Mouse (Mus musculus): ENCODE measurements around the gene Wdr5b.
A peak's percentile ranks its signal among the peaks of the same experiment; 100 is the strongest.
"Not testable (repeated sequence)": the region's sequence is repeated elsewhere in the genome, so short reads cannot be mapped to it uniquely, and the experiment has no call there.

Gene Wdr5b

DNA sequence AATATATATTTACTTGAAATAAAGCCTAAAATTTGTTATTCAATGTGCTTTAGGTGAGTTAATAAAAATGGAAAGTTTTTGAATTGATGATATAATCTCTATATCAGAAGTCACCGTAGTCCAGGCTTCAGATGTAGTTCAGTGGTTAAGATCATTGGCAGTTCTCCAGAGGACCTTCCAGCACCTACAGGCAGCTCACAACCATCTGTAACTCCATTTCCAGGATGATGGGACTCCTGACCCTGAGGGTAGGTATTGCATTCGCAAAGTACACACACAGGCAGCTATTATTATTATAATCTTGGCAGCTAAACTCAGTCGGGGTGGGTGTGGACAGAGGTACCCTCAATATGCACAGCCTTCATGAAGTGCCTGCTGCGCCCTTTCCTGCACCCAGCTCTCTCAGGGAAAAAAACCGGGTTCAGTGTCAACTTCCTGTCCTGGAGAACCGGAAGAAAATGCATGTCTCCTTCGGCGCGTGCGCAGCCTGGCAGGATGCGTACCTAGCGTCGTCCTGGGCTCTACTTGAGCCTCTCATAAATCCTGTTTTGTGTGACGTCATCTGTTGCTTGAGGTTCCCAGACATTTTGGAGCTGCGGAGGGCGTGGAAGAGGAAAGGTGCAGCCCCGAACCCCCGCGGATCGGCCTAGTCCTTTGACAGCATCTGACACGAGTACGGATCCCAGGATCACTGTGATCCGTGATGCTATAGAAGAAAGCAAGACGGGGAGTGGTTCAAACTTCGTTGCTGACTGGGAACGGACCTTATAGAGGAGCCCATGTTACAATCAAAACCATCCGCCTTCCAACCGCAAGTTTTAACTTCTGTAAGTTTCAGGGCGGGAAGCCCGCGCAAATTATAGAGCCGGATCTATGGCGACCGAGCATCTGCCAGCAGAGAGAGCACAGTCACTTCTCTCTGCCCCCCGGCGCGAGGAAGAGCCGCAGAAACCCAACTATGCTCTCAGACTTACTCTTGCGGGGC is at the start of gene Wdr5b:
Gene Wdr5b (plus strand): TSS at position 551 of the 985 bp plus-strand sequence.
- peak; percentile 95 for DNase-seq (ENCODE audit: low read depth, low spot score)

DNA sequence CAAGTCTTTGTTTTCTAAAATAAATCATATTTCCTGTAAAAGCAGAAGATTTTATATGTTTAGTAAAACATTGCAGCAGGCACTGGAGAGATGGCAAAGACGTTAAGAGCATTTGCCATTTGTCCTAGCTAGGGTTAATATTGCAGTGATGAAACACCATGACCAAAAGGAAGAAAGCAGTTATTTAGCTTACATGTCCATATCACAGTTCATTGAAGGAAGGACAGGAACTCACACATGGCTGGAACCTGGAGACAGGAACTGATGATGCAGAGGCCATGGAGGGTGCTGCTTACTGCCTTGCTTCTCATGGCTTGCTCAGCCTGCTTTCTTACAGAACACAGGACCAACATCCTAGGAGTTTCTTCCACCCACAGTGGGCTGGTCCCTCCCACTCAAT is 48.6 kb upstream of the Wdr5b start:
- DNase-seq (ENCODE audit: low read depth, low spot score): no peak

DNA sequence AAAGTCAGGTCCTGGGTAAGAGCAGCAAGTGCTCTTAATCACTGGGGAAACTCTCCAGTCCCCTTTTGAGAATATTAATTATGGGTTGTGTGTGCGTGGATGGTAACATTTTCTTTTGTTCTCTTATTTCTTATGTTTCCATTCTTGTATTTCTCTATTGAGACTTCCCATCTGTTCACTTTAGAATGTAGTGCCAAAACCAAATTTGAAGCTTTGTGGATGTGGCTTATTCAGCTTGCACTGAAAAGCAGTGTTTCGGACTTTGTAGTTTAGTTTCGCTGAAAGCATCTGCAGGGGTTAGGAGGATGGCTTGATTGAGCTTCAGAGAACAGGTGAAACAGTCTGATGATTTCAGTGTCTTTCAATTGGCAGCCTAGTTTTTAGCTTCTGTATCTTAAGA is 47.7 kb upstream of the Wdr5b start:
- no peak for DNase-seq (ENCODE audit: low read depth, low spot score)

DNA sequence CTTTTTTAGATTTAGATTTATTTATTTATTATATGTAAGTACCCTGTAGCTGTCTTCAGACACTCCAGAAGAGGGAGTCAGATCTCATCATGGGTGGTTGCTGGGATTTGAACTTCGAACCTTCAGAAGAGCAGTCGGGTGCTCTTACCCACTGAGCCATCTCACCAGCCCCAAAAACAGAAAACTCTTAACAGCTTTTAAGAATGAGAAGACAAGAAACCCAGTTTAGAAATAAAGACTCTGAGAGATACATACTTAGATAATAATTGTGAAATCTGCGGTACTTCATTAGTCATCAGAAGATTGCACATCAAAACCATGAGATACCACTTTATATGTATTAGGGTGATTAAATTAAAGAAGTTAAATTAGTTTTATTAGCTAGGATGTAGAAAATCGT is 42.1 kb upstream of the Wdr5b start:
- DNase-seq (ENCODE audit: low read depth, low spot score): not testable (repeated sequence)

DNA sequence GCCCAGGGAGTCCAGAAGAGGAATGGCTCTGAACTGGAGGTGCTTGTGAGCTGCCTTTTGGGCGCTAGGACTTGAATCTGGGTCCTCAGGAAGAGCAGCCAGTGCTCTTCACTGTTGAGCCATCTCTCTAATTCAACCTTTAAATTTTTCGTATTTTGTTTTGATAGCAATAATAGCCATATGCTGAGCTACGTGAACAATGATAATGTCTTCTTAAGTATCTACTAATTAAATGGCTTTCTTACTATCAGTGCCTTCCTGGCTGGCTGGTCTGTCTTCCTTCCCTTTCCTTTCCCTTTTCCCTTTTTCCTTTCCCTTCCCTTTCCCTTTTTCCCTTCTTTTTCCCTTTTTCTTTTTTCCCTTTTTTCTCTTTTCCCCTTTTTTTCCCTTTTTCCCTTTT is 32.6 kb upstream of the Wdr5b start:
- no peak for DNase-seq (ENCODE audit: low read depth, low spot score)

DNA sequence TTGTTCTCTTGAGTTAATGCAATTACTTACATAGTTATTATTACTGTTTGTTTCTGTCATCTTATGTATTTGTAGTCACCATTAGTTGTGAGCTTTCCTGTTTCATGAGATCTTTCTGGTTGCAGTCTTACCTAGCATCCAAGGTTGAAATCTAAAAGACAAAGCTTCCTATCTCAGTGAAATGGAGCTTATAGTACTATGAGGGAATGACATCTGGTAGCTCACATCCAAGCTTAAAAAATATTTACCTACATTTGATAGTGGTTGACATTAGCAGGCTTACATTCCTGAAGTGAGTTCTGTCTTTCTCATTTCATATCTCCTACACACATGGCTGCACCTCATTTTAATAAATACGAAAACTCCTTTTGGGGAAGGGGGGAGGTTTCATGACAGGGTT is 24.7 kb upstream of the Wdr5b start:
- DNase-seq (ENCODE audit: low read depth, low spot score): no peak

DNA sequence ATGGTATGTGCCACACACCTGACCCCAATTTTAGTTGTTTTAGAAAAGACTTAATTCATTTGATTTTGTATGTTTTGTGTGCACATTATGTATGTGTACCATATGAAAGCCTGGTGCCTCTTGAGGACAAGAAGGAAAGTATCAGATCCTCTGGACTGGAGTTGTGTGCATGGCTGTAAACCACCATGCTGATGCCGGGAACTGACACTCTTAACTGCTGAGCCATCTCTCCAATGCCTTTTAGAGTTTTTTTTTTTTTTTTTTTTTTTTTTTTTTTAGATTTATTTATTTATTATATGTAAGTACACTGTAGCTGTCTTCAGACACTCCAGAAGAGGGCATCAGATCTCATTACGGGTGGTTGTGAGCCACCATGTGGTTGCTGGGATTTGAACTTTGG is 12.9 kb upstream of the Wdr5b start:
- DNase-seq (ENCODE audit: low read depth, low spot score): not testable (repeated sequence)

DNA sequence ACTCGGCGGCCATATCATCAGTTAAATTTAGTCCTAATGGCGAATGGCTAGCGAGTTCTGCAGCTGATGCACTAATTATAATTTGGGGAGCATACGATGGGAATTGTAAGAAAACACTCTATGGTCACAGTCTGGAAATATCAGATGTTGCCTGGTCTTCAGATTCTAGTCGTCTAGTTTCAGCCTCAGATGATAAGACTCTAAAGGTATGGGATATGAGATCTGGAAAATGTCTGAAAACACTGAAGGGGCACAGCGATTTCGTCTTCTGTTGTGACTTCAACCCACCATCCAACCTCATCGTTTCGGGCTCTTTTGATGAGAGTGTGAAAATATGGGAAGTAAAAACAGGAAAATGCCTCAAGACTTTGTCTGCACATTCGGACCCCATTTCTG is 633 bp downstream of the Wdr5b start:
- no peak for DNase-seq (ENCODE audit: low read depth, low spot score)

DNA sequence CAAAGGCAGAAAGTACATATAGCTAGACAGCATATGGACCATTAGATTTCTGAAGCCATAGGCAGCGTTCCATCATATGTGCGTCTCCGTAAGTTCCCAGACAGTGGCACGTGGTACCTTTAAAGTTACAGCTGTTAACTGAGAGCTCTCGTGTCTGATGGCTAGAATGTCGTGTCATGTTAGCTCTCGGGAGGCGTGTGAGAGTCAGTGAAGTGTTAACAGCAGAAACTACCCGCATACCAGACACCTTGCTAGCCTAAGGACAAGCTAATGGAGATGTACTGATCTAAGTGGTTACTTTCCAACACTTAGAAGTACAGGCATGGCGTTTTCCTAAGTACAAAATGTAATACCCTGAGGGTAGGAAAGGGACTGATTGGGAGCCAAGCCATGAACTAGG is 2.1 kb downstream of the Wdr5b start:
- no peak for DNase-seq (ENCODE audit: low read depth, low spot score)

DNA sequence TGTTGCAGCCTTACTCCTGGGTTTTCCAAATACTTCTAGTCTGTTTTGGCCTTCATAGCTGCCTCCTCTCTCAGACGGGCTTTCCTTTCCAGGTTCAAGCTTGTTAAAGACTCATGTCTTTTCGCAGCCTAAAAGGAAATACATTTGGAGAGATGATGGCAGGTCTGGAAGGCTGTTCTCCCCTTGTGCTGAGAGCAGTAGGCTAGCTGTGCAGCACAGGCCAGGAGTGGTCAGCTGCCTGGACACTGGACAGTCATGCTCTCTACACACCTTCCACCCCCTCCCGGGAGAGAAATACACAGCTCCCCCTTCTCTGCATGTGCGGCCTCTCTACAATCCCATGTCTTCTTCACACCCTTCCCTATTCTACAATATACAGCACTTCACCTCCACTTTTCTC is 3.0 kb downstream of the Wdr5b start:
- no peak for DNase-seq (ENCODE audit: low read depth, low spot score)

DNA sequence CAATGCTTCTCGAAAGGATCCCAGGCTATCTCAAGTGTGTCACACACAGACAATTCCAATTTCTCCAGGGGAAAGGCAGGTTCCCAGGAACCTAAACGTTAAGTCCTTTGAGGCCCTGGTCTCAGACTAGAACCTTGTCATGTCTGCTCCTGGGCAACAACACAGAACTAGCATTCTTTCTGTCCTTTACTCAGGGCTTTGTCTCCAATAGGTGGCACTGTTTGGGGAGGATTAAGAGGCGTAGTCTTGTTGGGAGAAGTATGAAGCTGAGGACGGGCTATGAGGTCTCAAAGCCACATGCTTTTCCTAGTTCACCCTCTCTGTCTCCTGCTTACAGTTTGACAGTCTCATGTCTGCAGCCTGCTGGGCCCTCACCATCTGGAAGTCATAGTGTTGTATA is 6.5 kb downstream of the Wdr5b start:
- no peak for DNase-seq (ENCODE audit: low read depth, low spot score)

DNA sequence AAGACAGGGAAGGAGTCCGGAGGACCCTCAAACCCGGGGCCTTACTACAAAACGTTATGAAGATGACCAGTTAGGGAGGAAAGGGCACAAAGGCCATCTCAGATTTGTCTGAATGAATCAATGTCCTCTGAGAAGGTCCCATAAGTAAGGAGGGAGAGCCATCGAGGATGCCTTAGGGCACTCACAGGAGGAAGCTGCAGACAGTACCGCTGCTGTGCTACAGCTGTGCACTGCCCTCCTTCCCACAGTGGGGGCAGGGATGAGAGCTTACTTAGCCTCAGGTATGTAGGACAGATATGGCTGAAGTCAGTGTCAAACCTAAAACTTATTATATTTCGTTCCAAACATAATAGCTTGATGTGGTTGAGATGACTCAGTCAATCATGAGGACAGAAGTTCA is 10.5 kb downstream of the Wdr5b start:
- DNase-seq (ENCODE audit: low read depth, low spot score): no peak

DNA sequence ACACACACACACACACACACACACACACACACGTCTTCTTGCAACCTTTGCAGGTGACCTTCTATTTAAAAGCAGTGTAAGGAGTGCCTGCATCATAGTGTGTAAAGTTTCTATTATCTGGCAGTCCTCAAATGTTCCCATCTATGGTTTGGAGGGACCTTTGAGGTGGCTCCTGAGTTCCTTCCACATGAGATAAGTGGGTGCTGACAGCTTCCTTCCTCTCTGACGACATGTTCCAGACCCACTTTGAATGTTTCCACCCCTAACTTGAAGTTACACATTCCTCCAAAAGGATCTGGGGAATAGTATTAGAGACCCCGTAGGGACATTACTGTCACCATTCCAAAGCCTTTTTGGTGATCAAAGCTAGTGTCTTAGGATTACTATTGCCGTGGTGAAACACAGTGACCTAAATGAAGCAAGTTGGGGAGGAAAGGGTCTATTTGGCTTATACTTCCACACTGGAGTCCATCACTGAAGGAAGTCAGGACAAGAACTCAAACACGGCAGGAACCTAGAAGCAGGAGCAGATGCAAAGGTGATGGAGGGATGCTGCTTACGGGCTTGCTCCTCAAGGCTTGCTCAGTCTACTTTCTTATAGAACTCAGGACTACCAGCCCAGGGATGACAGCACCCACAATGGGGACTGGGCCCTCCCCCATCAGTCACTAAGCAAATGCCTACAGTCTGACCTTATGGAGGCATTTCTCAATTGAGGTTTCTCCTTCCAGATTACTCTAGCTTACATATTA is 12.7 kb downstream of the Wdr5b start:
- DNase-seq (ENCODE audit: low read depth, low spot score): no peak

DNA sequence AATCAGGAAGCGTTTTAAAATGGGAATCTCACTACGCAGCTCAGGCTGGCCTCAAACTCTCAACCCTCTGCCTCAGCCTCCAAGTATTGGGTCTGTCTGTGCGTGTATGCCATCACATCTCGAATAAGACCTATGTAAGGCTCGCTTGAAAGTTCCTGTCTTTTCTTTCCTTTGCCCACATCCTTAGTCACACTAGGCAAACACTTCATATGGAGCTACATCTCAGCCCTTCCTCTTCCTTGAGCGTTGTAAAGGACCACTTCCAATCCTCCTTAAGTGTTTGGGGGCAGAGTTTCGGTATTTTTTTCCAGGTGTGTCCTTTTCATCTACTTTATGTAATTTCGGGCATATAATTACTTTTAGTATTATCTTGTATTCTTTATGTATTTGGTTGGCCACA is 13.9 kb downstream of the Wdr5b start:
- no peak for DNase-seq (ENCODE audit: low read depth, low spot score)

DNA sequence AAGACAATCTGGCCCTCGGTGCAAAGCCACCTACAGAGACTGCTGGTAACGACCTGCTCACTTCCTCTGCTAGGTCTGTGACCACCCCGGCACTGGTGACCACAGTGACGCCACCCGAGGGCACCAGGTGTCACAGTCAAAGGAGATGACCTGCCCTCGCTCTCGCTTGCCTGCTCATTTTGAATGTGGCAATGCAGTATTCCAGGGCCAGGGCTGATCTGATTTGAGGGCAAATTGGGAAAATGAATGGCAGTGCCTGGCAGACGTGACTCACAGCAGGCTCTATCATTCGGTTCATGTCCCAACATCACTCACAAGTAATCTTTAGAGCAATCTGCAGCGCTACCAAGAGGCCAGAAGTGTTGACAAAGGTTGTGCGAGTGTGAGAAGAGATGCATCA is 15.4 kb downstream of the Wdr5b start:
- no peak for DNase-seq (ENCODE audit: low read depth, low spot score)

DNA sequence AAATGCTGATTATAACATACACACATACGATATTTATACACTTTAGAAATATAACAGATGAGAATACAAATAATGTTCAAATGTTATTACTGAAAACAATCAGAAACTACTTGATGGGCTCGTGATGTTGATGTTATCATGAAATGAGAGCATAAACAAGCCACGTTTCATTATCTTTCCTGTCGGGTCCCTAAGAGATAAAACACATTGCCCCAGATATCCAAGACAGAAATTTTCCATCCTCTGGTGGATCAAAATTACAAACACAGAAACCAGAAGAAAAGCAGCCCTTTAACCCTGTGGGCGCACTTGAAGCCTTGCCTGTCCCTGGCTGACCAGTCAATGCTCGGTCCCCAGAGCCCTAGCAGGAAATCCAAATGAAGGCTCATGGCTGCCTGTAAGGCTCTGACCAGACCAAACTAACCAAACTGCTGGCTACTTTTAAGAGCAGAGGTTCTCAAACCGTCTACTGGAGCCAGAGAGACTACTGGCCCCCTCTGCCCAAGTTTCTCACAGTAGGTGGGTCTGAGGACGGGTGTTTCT is 17.0 kb downstream of the Wdr5b start:
- no peak for DNase-seq (ENCODE audit: low read depth, low spot score)

DNA sequence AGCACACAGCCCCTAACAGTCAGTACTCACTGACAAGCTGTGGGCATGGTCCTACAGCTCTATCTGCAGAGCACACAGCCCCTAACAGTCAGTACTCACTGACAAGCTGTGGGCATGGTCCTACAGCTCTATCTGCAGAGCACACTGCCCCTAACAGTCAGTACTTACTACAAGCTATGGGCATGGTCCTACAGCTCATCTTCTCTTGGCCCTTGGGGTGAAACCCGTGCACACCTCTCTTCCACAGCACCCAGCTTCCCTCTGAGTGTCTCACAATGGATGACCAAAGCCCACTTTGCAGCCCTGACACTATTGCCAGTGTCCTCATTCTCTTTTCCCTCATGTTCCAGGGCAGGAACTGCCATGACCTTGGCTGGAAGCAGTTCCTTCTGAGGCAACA is 21.5 kb downstream of the Wdr5b start:
- DNase-seq (ENCODE audit: low read depth, low spot score): not testable (repeated sequence)

DNA sequence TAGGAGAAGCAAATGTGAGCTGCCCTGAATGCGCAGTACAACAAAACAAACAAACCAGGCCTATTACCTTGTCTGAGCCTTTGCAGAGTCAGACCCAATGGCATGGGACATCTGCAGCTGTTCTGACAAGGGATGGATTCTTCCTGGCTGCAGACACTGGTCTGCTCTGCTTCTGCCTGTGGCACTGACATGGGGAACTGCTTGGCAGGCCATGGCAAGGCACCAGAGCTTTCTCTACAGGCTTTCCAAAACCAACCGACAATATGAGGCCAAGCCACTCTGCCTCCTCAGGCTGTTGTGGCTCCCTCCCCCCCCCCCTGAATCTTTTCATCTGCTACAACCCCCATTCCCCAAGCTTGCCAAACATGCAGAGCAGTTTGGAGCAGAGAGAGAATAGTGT is 22.3 kb downstream of the Wdr5b start:
- no peak for DNase-seq (ENCODE audit: low read depth, low spot score)

DNA sequence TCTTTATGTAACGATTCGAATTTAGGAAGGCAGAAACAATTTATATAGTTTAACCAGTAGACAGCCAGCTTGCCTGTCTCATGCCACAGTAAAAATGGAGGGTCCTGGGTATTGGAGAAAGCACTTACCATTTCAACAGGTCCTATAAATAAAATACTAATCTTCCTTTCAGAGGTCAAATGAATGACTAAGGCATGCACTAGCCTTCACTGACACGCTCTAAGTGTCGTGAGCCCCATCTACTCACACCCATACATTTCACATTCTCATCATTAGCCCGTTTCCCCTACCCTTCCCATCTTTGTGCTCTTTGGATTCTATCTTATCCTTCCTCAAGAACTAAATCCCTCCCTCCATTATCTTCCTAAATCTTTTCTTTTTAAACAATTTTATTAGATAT is 23.9 kb downstream of the Wdr5b start:
- DNase-seq (ENCODE audit: low read depth, low spot score): no peak

DNA sequence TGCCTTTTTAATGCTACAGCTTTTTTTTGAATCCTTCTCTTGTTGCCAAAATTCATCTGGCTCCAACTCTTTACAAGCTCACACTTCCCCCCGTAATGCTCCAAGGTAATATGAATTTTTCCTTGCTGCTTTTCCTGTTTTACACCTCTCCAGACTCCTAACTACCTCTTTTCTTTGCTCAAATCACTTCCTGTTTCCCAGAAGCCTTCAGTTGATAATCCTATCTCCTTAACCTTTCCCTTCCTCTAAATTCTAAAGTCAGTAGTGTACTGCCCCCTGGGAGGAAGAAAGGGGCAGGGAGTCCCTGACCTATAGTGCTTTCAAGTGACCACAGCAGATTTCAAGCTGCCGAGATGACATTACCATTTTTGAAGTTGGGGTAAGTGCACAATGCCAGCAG is 26.7 kb downstream of the Wdr5b start:
- DNase-seq (ENCODE audit: low read depth, low spot score): no peak

DNA sequence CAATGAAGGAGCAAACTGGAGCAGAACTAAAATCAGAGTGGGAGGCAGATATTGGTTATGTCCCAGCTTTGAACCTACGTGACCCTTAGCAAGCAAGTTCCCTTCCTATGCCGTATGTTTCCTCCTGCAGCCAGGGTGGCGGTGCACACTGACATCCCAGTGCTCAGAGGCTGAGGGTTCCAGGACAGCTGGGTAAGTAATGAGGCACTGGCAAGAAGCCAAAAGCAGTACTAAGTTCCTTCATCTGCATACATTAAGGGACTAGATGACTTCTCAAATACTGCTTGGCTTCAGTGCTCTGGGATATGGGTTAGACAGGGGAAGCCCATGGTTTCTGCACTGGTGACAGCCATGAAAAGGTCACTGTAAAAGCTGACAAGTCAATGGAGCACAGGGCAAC is 27.4 kb downstream of the Wdr5b start:
- no peak for DNase-seq (ENCODE audit: low read depth, low spot score)

DNA sequence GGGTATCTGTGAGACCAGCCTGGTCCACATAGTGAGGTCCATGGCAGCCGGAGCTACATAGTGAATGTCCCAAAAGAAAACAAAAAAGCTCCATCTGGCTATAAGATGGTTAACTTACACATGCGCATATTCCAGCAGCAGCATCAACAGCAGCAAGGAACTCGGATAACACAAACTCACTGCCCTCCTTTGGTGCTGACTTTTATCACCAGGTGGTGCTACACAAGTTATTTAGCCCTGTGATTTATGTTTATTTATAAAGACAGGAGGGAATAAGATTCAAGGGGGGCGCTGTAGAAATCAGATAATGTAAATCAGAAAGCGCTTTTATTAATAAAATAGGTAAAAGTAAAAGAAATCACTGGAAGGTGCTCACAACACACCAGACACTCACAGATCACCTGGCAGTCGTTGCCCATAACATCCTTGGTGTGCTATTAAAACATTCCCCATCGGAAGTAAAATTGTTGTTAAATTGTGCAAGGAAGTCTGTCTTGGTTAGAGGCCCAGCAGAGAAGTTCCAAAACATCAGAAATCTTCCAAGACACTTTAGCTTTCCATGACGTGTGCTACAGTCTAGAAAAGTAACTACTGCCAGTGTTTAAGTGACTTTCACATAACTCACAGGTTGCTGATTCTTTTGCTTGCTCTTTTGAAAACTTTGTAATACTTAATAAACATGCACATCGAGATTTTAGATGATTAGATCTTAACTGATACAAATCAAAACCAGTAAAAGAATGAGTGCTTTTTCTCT is 29.0 kb downstream of the Wdr5b start:
- DNase-seq (ENCODE audit: low read depth, low spot score): no peak

Data from brain, embryonic 18.5 days (tissue).